Mouse (Mus musculus) kidney, adult 2 months (tissue): ENCODE measurements around the gene Dhx37.

Experiments used
- CTCF ChIP-seq: fragments of 200-500 bp; conservative IDR thresholded peaks from 2 replicates; pipeline ENCODE4 v1.5.1; 2011; ENCODE audit warnings: low read depth, mild to moderate bottlenecking, control low read depth, low read length, moderate library complexity, mixed read lengths; ENCODE audit not compliant: insufficient read depth, insufficient read length
- POLR2A ChIP-seq: fragments of 200-500 bp; IDR thresholded peaks from one replicate; pipeline ENCODE4 v1.6.1; 2011; ENCODE audit warnings: low read depth, low read length, control low read depth

DNA sequence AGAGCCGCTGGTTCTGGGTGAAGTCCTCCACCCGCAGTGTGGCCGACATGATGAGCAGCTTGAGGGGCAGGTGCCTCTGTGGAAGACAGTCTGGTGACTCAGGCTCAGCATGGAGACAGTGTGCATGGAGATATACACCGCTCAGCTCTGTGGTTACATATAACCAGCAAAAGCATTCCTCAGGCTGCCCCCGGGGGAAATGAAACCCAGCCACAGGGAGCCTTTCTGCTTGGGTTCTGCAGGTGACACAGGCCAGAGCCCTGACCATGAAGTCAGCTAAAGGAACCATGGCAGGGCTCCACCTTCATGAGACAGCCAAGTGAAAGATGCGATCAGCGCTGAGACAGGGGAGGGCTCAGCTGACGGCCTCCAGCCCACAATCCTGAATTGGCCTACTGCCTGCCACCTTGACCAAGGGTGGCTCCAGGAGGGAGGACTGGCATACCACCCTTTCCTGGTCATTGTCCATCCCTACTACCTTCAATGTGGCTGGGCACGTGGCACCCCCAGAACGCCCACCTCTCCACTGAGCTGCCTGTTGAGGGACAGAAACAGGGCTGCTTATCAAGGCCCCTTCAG, 8.1 kb downstream of the Dhx37 start:
- no peak for TF ChIP-seq CTCF
- TF ChIP-seq POLR2A: no peak
